Mouse (Mus musculus): ENCODE data around the gene Gabarapl2. TPM values are rescaled to one million over a fixed set of nuclear protein-coding genes. Genes with fewer than 3 reads are reported as not detected.

Gabarapl2 gene
- polyA plus RNA-seq, 1 experiment from 2014 or later: 213 TPM

GRCm38 (mm10) chr8:111963091-111963490 lies 22.6 kb downstream of the Gabarapl2 start:
- Histone ChIP-seq H3K27ac (no peak overlapping the region), H3K27me3 (ENCODE audit: poor library complexity, severe bottlenecking) (no peaks in the 10 kb centered on the region), H3K9me3 (no peaks in the 10 kb centered on the region), H3K4me3 (no peak overlapping the region), H3K36me3 (replicated peaks) (peaks cover 38% of the 10 kb centered on the region), H3K4me1 (0 out of 2 replicates have a peak, but pooled peaks cover 8% of the 10 kb centered on the region)
- DNase-seq (ENCODE audit: extremely low spot score, low spot score): no peak
- 81% methylated on average over 10 of the region's 10 CpGs for WGBS

- 81% methylated on average over 4 of the region's 4 CpGs for WGBS
- Histone ChIP-seq H3K9me3 (no peaks in the 10 kb centered on the region), H3K36me3 (replicated peaks) (peaks cover 38% of the 10 kb centered on the region), H3K4me1 (0 out of 2 replicates have a peak, but pooled peaks cover 8% of the 10 kb centered on the region), H3K27ac (no peak overlapping the region), H3K4me3 (no peak overlapping the region), H3K27me3 (ENCODE audit: poor library complexity, severe bottlenecking) (no peaks in the 10 kb centered on the region)
- no peak for DNase-seq (ENCODE audit: extremely low spot score, low spot score)
Observed at GRCm38 (mm10) chr8:111963546-111963945, 23.0 kb downstream of the Gabarapl2 start.

- Histone ChIP-seq H3K27ac (no peak overlapping the region), H3K27me3 (ENCODE audit: poor library complexity, severe bottlenecking) (no peaks in the 10 kb centered on the region), H3K36me3 (replicated peaks) (peaks cover 38% of the 10 kb centered on the region), H3K4me1 (0 out of 2 replicates have a peak, but pooled peaks cover 14% of the 10 kb centered on the region), H3K4me3 (no peak overlapping the region), H3K9me3 (no peaks in the 10 kb centered on the region)
- WGBS: 71% methylated on average over 5 of the region's 5 CpGs
- no peak for DNase-seq (ENCODE audit: extremely low spot score, low spot score)
Observed at GRCm38 (mm10) chr8:111964351-111964750, 23.8 kb downstream of the Gabarapl2 start.

- Histone ChIP-seq H3K4me3 (no peak overlapping the region), H3K4me1 (0 out of 2 replicates have a peak, but pooled peaks cover 14% of the 10 kb centered on the region), H3K27ac (no peak overlapping the region), H3K27me3 (ENCODE audit: poor library complexity, severe bottlenecking) (no peaks in the 10 kb centered on the region), H3K36me3 (replicated peaks) (peaks cover 34% of the 10 kb centered on the region), H3K9me3 (no peaks in the 10 kb centered on the region)
- no peak for DNase-seq (ENCODE audit: extremely low spot score, low spot score)
- WGBS: 83% methylated on average over 7 of the region's 7 CpGs
Observed at GRCm38 (mm10) chr8:111964849-111965561, 24.5 kb downstream of the Gabarapl2 start.

GRCm38 (mm10) chr8:111967246-111967870 lies 26.9 kb downstream of the Gabarapl2 start:
- H3K9me3 ChIP-seq: no peaks in the 10 kb centered on the region
- H3K27ac ChIP-seq: no peak overlapping the region
- 0 out of 2 replicates have a peak, but pooled peaks cover 14% of the 10 kb centered on the region for H3K4me1 ChIP-seq
- DNase-seq (ENCODE audit: extremely low spot score, low spot score): no peak
- 85% methylated on average over 5 of the region's 5 CpGs for whole genome bisulfite sequencing
- no peak overlapping the region for H3K4me3 ChIP-seq
- H3K27me3 ChIP-seq (ENCODE audit: poor library complexity, severe bottlenecking): no peaks in the 10 kb centered on the region
- H3K36me3 ChIP-seq (replicated peaks): peaks cover 52% of the 10 kb centered on the region

- peaks cover 3% of the 10 kb centered on the region; the same call in 1 of the 2 replicates for H3K9me3 ChIP-seq
- WGBS: 80% methylated on average over 10 of the region's 10 CpGs
- no peak overlapping the region for H3K4me3 ChIP-seq
- H3K36me3 ChIP-seq (replicated peaks): peaks cover 63% of the 10 kb centered on the region
- DNase-seq (ENCODE audit: extremely low spot score, low spot score): no peak
- 0 out of 2 replicates have a peak, but pooled peaks cover 7% of the 10 kb centered on the region for H3K4me1 ChIP-seq
- H3K27me3 ChIP-seq (ENCODE audit: poor library complexity, severe bottlenecking): no peaks in the 10 kb centered on the region
- no peak overlapping the region for H3K27ac ChIP-seq
Observed at GRCm38 (mm10) chr8:111968541-111968940, 28.0 kb downstream of the Gabarapl2 start.

GRCm38 (mm10) chr8:111968991-111969390 lies 28.5 kb downstream of the Gabarapl2 start:
- DNase-seq (ENCODE audit: extremely low spot score, low spot score): no peak
- 33% methylated on average over 5 of the region's 5 CpGs for WGBS
- Histone ChIP-seq H3K27me3 (ENCODE audit: poor library complexity, severe bottlenecking) (no peaks in the 10 kb centered on the region), H3K36me3 (replicated peaks) (peaks cover 65% of the 10 kb centered on the region), H3K27ac (no peak overlapping the region), H3K4me3 (no peak overlapping the region), H3K4me1 (0 out of 2 replicates have a peak, but pooled peaks cover 5% of the 10 kb centered on the region), H3K9me3 (peaks cover 7% of the 10 kb centered on the region)

GRCm38 (mm10) chr8:111974138-111974537 lies 33.6 kb downstream of the Gabarapl2 start:
- no peak for DNase-seq (ENCODE audit: extremely low spot score, low spot score)
- no peak overlapping the region for H3K27ac ChIP-seq
- no peaks in the 10 kb centered on the region for H3K27me3 ChIP-seq (ENCODE audit: poor library complexity, severe bottlenecking)
- peaks cover 13% of the 10 kb centered on the region for H3K9me3 ChIP-seq
- peaks cover 89% of the 10 kb centered on the region for H3K36me3 ChIP-seq (replicated peaks)
- H3K4me1 ChIP-seq: 0 out of 2 replicates have a peak, but pooled peaks cover under 1% of the 10 kb centered on the region
- H3K4me3 ChIP-seq: no peak overlapping the region
- 97% methylated on average over 12 of the region's 12 CpGs for WGBS

GRCm38 (mm10) chr8:111975706-111976105 lies 35.2 kb downstream of the Gabarapl2 start:
- Histone ChIP-seq H3K27me3 (ENCODE audit: poor library complexity, severe bottlenecking) (no peaks in the 10 kb centered on the region), H3K4me3 (no peak overlapping the region), H3K9me3 (peaks cover 13% of the 10 kb centered on the region), H3K4me1 (no peaks in the 10 kb centered on the region), H3K27ac (no peak overlapping the region), H3K36me3 (replicated peaks) (peaks cover 93% of the 10 kb centered on the region)
- DNase-seq (ENCODE audit: extremely low spot score, low spot score): no peak
- 96% methylated on average over 2 of the region's 2 CpGs for WGBS

GRCm38 (mm10) chr8:111976326-111976725 lies 35.8 kb downstream of the Gabarapl2 start:
- Histone ChIP-seq H3K27ac (no peak overlapping the region), H3K36me3 (replicated peaks) (peaks cover 94% of the 10 kb centered on the region), H3K27me3 (ENCODE audit: poor library complexity, severe bottlenecking) (no peaks in the 10 kb centered on the region), H3K4me1 (no peaks in the 10 kb centered on the region), H3K4me3 (no peak overlapping the region), H3K9me3 (peaks cover 13% of the 10 kb centered on the region)
- DNase-seq (ENCODE audit: extremely low spot score, low spot score): no peak
- 89% methylated on average over 2 of the region's 2 CpGs for WGBS

- no peak overlapping the region for H3K4me3 ChIP-seq
- 89% methylated on average over 10 of the region's 10 CpGs for WGBS
- H3K27ac ChIP-seq: no peak overlapping the region
Observed at GRCm38 (mm10) chr8:111978147-111978546, 37.6 kb downstream of the Gabarapl2 start.

GRCm38 (mm10) chr8:111982116-111982515 lies 41.6 kb downstream of the Gabarapl2 start:
- Histone ChIP-seq H3K36me3 (replicated peaks) (peaks cover 92% of the 10 kb centered on the region), H3K9me3 (no peaks in the 10 kb centered on the region), H3K27me3 (ENCODE audit: poor library complexity, severe bottlenecking) (no peaks in the 10 kb centered on the region), H3K27ac (no peak overlapping the region), H3K4me3 (no peak overlapping the region), H3K4me1 (no peaks in the 10 kb centered on the region)
- DNase-seq (ENCODE audit: extremely low spot score, low spot score): no peak
- WGBS: 80% methylated on average over 7 of the region's 7 CpGs

More at GRCm38 (mm10) chr8:111978147-111978546, 37.6 kb downstream of the Gabarapl2 start:
- H3K36me3 ChIP-seq (replicated peaks): peaks cover 94% of the 10 kb centered on the region
- H3K4me1 ChIP-seq: no peaks in the 10 kb centered on the region
- no peaks in the 10 kb centered on the region for H3K27me3 ChIP-seq (ENCODE audit: poor library complexity, severe bottlenecking)
- no peak for DNase-seq (ENCODE audit: extremely low spot score, low spot score)
- H3K9me3 ChIP-seq: peaks cover 13% of the 10 kb centered on the region

GRCm38 (mm10) chr8:111984511-111984910 lies 44.0 kb downstream of the Gabarapl2 start:
- no peaks in the 10 kb centered on the region for H3K9me3 ChIP-seq
- no peaks in the 10 kb centered on the region for H3K4me1 ChIP-seq
- no peak overlapping the region for H3K27ac ChIP-seq
- peaks cover 93% of the 10 kb centered on the region for H3K36me3 ChIP-seq (replicated peaks)
- no peak overlapping the region for H3K4me3 ChIP-seq
- no peaks in the 10 kb centered on the region for H3K27me3 ChIP-seq (ENCODE audit: poor library complexity, severe bottlenecking)
- 89% methylated on average over 10 of the region's 10 CpGs for WGBS
- DNase-seq (ENCODE audit: extremely low spot score, low spot score): no peak

Measured in forebrain, embryonic 10.5 days (tissue).